Mouse (Mus musculus) stomach, embryonic 15.5 days (tissue): ENCODE results near the gene Wasf2. TPM values are rescaled to one million over a fixed set of nuclear protein-coding genes. Genes with fewer than 3 reads are reported as not detected.

ENCODE experiments used
- ATAC-seq: fragments of 200-750 bp; cut with Nextera tagmentation; 2 replicates; pipeline ENCODE4 v1.8.0; 2017; ENCODE audit warnings: low read depth, moderate number of reproducible peaks, moderate TSS enrichment; ENCODE audit not compliant: insufficient read depth, low FRiP score
- H3K27ac ChIP-seq: fragments of 300-500 bp; sonication (generic); 2 replicates; pipeline ENCODE4 v1.5.1; 2015; ENCODE audit warnings: mild to moderate bottlenecking, inconsistent platforms
- H3K27me3 ChIP-seq: fragments of 300-500 bp; sonication (generic); replicated peaks from 2 replicates; pipeline ENCODE4 v1.6.1; 2015; ENCODE audit warnings: inconsistent platforms
- H3K36me3 ChIP-seq: fragments of 300-500 bp; sonication (generic); 2 replicates; pipeline ENCODE4 v1.6.1; 2015; ENCODE audit warnings: inconsistent platforms
- H3K4me1 ChIP-seq: fragments of 300-500 bp; sonication (generic); 2 replicates; pipeline ENCODE4 v1.6.1; 2015; ENCODE audit warnings: inconsistent platforms
- H3K4me2 ChIP-seq: fragments of 300-500 bp; sonication (generic); 2 replicates; pipeline ENCODE4 v1.6.1; 2015; ENCODE audit warnings: mild to moderate bottlenecking, inconsistent platforms
- H3K4me3 ChIP-seq: fragments of 300-500 bp; sonication (generic); replicated peaks from 2 replicates; pipeline ENCODE4 v1.5.1; 2015; ENCODE audit warnings: inconsistent platforms
- H3K9ac ChIP-seq: fragments of 300-500 bp; sonication (generic); 2 replicates; pipeline ENCODE4 v1.6.1; 2015; ENCODE audit warnings: inconsistent platforms
- H3K9me3 ChIP-seq: fragments of 300-500 bp; sonication (generic); 2 replicates; pipeline ENCODE4 v1.6.1; 2016; ENCODE audit warnings: inconsistent platforms
- WGBS: fragments of 180-500 bp; shearing (Covaris S2); methylation state at CpG from one replicate; pipeline ENCODE4 v1.1.7; 2015; 5-methylcytosine and 5-hydroxymethylcytosine counted together
- polyA plus RNA-seq: library from polyadenylated mRNA; unstranded; fragments of >200 nt; fragmentation: Nextera tagmentation; extraction: Ambion mirVana; gene quantifications from 2 replicates; pipeline ENCODE4 v1.2.1, GENCODE M21; 2015

Gene Wasf2
- polyA plus RNA-seq, 1 experiment from 2014 or later = 109 TPM

DNA sequence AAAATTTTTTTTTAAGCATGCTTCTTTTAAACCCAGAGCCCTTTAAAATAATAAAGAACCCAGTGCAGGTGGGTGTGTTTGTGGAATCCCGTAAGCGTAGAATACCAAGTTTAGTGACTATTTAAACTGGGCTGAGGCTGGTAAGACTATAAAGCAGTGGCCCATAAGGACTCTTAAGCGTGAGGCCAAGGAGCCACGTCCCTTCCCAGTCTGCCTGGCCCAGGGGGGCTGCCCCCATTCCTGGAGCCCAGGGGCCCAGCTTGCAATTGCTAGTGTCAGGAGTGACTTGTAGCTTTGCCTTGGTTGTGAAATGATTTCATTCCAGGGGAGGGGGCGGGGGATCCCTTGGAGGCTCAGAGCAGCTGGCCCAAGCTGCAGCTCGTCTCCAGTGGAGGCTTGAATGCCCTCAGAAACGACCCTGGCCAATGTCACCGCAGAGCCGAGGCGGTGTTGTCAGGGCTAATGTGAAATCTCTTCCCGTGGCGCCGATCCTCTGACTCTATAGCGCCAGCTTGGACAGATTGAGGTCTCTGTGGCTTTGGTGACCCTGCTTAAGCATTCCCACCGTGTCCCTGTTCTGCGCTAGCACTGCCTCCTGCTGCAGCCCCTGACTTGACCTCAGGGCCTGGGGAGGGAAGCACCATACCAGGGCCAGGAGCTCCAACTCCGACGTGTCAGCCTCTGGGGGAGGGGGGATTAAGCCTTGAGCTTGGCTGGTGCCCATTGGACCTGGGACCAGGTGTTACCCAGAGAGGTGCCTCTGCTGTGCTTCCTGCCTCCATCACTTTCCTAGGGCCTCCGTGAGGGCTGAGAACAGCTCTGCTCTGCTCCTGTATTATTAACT, 68.3 kb downstream of the Wasf2 start:
- Histone ChIP-seq H3K9me3 (no peaks in the 10 kb centered on the region), H3K4me1 (peaks cover 57% of the 10 kb centered on the region), H3K36me3 (peaks cover 30% of the 10 kb centered on the region), H3K27me3 (no peaks in the 10 kb centered on the region), H3K27ac (peak overlapping the region; percentile 74), H3K4me3 (no peak overlapping the region), H3K4me2 (peak overlapping the region; percentile 10; the same call in 1 of the 2 replicates), H3K9ac (no peak overlapping the region)
- 32% methylated on average over 19 of the region's 19 CpGs for WGBS
- ATAC-seq = no peak; the same call in 1 of the 2 replicates

DNA sequence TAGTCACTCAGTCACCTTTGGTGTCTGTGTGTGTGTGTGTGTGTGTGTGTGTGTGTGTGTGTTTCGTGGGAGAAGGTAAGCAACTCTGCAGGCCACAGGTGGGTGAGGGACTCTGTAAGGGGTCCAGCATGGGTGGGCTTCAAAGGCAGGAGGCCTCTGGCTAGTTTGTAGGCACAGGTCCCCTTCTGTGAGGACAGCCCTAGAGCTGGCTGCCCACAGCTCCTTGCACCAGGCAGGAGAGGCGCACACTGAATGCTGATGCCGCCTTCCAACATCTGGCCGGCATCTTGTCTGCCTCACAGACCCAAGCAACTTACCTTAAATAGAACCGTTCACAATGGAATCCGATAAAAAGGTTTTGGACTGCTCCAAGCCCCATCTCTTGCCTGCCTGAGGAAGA, 69.4 kb downstream of the Wasf2 start:
- Histone ChIP-seq H3K27me3 (no peaks in the 10 kb centered on the region), H3K36me3 (peaks cover 19% of the 10 kb centered on the region), H3K27ac (peak overlapping the region; percentile 75), H3K4me2 (no peak overlapping the region), H3K9ac (no peak overlapping the region), H3K4me3 (no peak overlapping the region), H3K9me3 (no peaks in the 10 kb centered on the region), H3K4me1 (peaks cover 63% of the 10 kb centered on the region)
- WGBS = 61% methylated on average over 6 of the region's 6 CpGs
- no peak for ATAC-seq

DNA sequence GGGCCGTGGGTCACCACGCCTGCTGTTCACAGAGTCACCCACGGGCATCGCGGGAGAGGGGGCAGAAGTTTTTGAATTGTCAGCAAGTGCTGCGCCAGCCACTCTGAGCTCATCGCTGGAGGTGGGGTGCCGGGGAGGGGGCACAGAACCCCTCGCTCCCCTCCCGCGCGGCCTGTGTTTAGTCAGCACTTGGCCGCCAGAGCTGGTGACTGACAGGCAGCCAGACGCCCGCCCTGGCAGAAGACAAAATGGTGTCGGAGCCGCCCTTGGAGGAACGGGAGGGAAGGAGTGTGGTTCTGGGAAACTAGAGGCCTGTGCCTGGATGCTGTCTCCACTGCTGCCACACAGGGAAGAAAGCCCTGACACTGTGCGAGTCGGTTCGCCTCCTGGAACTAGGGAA, 70.0 kb downstream of the Wasf2 start:
- no peaks in the 10 kb centered on the region for H3K9me3 ChIP-seq
- H3K27me3 ChIP-seq = no peaks in the 10 kb centered on the region
- peaks cover 65% of the 10 kb centered on the region for H3K4me1 ChIP-seq
- H3K27ac ChIP-seq = peak overlapping the region; percentile 75
- H3K4me2 ChIP-seq = peak overlapping the region; percentile 19; the same call in 1 of the 2 replicates
- H3K4me3 ChIP-seq = no peak overlapping the region
- peaks cover 17% of the 10 kb centered on the region for H3K36me3 ChIP-seq
- H3K9ac ChIP-seq = no peak overlapping the region
- no peak for ATAC-seq
- WGBS = 33% methylated on average over 21 of the region's 21 CpGs

GRCm38 (mm10) chr4:133201006-133201771, 70.9 kb downstream of the Wasf2 start:
- H3K4me1 ChIP-seq = peaks cover 60% of the 10 kb centered on the region

GRCm38 (mm10) chr4:133202254-133202653, 71.9 kb downstream of the Wasf2 start:
- no peak for ATAC-seq
- H3K36me3 ChIP-seq = no peaks in the 10 kb centered on the region
- H3K9me3 ChIP-seq = no peaks in the 10 kb centered on the region
- H3K9ac ChIP-seq = no peak overlapping the region
- H3K27ac ChIP-seq = no peak overlapping the region
- 90% methylated on average over 3 of the region's 3 CpGs for WGBS
- H3K4me3 ChIP-seq = no peak overlapping the region
- peaks cover 50% of the 10 kb centered on the region for H3K4me1 ChIP-seq
- no peaks in the 10 kb centered on the region for H3K27me3 ChIP-seq
- no peak overlapping the region for H3K4me2 ChIP-seq

More at GRCm38 (mm10) chr4:133201006-133201771, 70.9 kb downstream of the Wasf2 start:
- no peak overlapping the region for H3K9ac ChIP-seq
- H3K27me3 ChIP-seq = no peaks in the 10 kb centered on the region
- H3K4me2 ChIP-seq = no peak overlapping the region
- H3K4me3 ChIP-seq = no peak overlapping the region
- ATAC-seq = no peak
- peaks cover 8% of the 10 kb centered on the region for H3K36me3 ChIP-seq
- no peaks in the 10 kb centered on the region for H3K9me3 ChIP-seq
- peak overlapping the region; percentile 75 for H3K27ac ChIP-seq
- 58% methylated on average over 8 of the region's 8 CpGs for WGBS

DNA sequence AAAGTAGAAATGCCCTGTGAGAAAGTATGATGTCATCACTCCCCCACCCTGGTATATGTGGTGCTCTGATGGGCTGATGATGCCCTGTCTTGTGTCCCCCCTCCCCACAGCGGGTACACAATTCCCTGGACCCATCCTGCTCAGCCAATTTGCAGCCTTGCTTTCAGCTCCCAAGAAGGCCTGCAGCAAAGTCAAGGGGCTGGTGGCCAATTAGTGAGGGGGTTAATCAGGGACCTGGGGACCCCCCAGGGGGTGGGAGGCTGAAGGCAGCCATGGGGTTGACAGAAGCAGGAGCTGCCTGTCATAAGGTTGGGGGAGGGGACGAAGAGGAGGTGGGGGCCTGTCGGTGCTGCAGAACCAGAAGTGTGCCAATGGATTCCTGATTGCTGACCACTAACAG, 73.3 kb downstream of the Wasf2 start:
- no peaks in the 10 kb centered on the region for H3K36me3 ChIP-seq
- no peak overlapping the region for H3K4me2 ChIP-seq
- no peaks in the 10 kb centered on the region for H3K9me3 ChIP-seq
- H3K27ac ChIP-seq = no peak overlapping the region
- H3K9ac ChIP-seq = no peak overlapping the region
- WGBS = 68% methylated on average over 3 of the region's 3 CpGs
- no peaks in the 10 kb centered on the region for H3K27me3 ChIP-seq
- ATAC-seq = no peak
- peaks cover 36% of the 10 kb centered on the region for H3K4me1 ChIP-seq
- H3K4me3 ChIP-seq = no peak overlapping the region

- Histone ChIP-seq H3K36me3 (no peaks in the 10 kb centered on the region), H3K9ac (no peak overlapping the region), H3K4me1 (peaks cover 30% of the 10 kb centered on the region), H3K9me3 (no peaks in the 10 kb centered on the region), H3K4me2 (no peak overlapping the region), H3K4me3 (no peak overlapping the region), H3K27me3 (no peaks in the 10 kb centered on the region), H3K27ac (peak overlapping the region; percentile 31; the same call in 1 of the 2 replicates)
- ATAC-seq = no peak
- 25% methylated on average over 7 of the region's 7 CpGs for WGBS
Measured at GRCm38 (mm10) chr4:133204379-133204778, 74.1 kb downstream of the Wasf2 start.

DNA sequence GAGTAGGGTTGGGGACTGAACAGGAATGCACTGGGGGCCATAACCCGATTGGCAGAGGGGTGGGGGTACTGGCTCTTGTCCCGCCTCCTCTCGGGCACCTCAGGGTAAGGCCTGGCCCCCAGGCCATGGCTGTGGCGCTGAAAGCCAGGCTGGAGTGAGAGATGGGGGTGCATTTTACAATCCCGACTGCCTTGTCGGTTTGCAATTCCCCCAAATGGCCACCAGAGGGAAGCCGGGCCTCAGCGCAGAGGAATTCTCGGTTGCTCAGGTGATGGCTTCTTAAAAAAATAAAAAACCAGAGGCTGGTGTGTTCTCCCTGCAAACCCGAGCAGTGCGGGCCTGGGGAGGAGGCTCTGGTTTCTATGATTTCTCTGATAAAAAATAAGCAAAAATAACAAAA, 79.1 kb downstream of the Wasf2 start:
- Histone ChIP-seq H3K36me3 (no peaks in the 10 kb centered on the region), H3K4me2 (no peak overlapping the region), H3K27ac (no peak overlapping the region), H3K4me1 (peaks cover 26% of the 10 kb centered on the region), H3K9ac (no peak overlapping the region), H3K4me3 (no peak overlapping the region), H3K9me3 (no peaks in the 10 kb centered on the region), H3K27me3 (peaks cover 35% of the 10 kb centered on the region)
- ATAC-seq = no peak
- 4% methylated on average over 11 of the region's 11 CpGs for whole genome bisulfite sequencing

DNA sequence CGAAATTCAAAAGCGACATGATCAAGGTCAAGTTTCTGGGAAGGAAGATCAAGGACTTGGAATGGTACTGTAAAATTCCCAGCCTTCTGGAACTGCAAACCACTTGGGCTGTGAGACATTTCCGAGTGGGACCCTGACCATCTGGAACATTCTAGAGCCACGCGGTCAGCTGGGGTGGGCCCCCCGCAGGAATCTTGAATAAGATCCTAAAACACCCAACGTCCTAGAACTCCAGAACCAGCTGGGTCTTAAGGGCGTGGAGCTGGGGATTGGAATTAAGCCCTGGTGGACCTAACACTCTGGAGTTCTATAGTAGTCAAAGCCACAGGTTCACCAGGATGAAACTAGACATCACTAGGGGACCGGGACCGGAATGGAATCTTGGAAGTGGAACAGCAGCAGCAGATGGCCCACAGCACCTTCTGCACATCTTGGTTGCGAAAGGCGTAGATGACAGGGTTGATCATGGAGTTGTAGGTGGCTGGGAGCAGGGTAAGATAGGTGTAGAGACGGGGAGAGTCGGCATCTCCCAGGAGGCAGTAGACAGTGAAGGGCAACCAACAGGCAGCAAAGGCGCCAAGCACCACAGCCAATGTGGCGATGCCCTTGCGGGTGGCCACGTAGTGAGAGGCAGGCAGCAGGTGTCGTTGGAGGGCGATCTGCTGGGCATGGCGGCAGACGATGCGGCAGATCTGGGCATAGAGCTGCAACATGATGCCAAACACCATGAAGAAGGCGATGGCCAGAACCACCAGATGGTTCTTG, 79.9 kb downstream of the Wasf2 start:
- ATAC-seq = no peak
- Histone ChIP-seq H3K4me1 (peaks cover 21% of the 10 kb centered on the region), H3K9ac (no peak overlapping the region), H3K4me2 (no peak overlapping the region), H3K4me3 (no peak overlapping the region), H3K27ac (no peak overlapping the region), H3K9me3 (no peaks in the 10 kb centered on the region), H3K36me3 (no peaks in the 10 kb centered on the region), H3K27me3 (peaks cover 37% of the 10 kb centered on the region)
- WGBS = 89% methylated on average over 24 of the region's 24 CpGs

GRCm38 (mm10) chr4:133210788-133211390, 80.6 kb downstream of the Wasf2 start:
- peaks cover 37% of the 10 kb centered on the region for H3K27me3 ChIP-seq
- no peak overlapping the region for H3K27ac ChIP-seq
- peaks cover 21% of the 10 kb centered on the region for H3K4me1 ChIP-seq
- H3K9ac ChIP-seq = no peak overlapping the region
- no peak for ATAC-seq
- H3K4me2 ChIP-seq = no peak overlapping the region
- H3K36me3 ChIP-seq = no peaks in the 10 kb centered on the region
- no peaks in the 10 kb centered on the region for H3K9me3 ChIP-seq
- no peak overlapping the region for H3K4me3 ChIP-seq
- WGBS = 92% methylated on average over 19 of the region's 19 CpGs
